Mouse (Mus musculus): ENCODE data around the gene Rab17. TPM values are rescaled to one million over a fixed set of nuclear protein-coding genes. Genes with fewer than 3 reads are reported as not detected.

Gene Rab17
- total RNA-seq, 2 experiments from 2014 or later = not detected

DNA sequence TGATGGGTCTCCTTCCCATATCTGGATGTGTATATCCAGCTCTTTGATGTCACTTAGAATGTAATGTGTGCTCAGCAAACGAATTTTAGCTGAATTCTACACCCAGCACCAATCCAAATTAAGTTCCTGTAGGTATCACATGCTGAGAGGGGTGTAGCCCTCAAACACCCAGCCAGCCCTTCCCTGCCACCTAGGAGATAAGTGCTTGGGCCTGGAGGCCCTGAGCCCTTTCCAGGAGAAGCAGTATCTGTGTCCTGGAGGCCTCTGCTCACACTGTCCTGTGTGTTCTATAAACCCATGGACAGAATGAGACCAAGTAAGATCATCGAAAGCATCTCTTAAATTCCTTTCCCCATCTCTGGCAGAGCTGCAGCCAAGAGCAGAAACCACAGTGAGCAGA lies 22.2 kb downstream of the Rab17 start:
- Histone ChIP-seq H3K27ac (no peak overlapping the region), H3K4me3 (no peak overlapping the region)
- DNase-seq (ENCODE audit: low spot score in 2 of 2) = no peak
- no peak for TF ChIP-seq CTCF (conservative IDR thresholded peaks at IDR 0.05)

DNA sequence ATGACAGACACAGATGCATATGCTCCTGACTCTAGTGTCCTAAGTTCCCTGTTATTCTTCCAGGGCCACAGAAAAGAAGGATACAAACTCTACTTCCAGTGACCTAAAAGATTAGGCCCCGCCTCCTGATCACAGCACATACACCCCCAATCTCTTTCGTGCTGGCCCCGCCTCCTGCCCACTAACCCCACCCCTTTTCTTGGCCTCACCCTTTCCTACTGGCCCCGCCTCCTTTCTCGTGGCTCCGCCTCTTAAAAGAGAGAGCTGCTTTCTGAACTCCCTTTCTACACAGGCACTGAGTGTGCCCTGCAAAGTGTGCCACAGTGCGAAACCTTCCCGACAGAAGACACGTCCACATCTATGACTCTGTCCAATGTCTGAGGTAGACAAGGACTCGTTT lies 24.3 kb downstream of the Rab17 start:
- TF ChIP-seq CTCF (conservative IDR thresholded peaks at IDR 0.05) = no peak
- Histone ChIP-seq H3K27ac (no peak overlapping the region), H3K4me3 (no peak overlapping the region)
- no peak for DNase-seq (ENCODE audit: low spot score in 2 of 2)

DNA sequence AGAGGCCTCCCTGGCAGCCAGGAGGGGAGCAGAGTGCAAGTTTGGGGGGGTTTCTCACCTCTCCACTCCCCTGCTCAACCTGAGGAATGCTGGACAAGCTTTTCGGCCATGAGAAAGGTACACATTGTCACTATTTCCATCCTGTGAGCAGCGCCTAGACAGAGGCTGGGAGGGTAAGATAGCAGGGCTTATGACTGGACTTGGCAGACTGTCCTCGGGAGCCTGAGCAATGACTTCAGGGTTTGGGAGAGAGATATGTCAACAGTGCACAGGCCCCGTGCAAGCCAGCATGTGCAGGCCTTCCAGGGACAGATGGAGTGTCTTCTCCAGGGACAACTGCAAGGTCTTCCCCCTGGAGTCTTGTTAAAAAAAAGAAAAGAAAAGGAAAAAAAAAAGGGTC lies 29.5 kb downstream of the Rab17 start:
- Histone ChIP-seq H3K27ac (no peak overlapping the region), H3K4me3 (no peak overlapping the region)
- no peak for TF ChIP-seq CTCF (conservative IDR thresholded peaks at IDR 0.05)
- no peak for DNase-seq (ENCODE audit: low spot score in 2 of 2)

DNA sequence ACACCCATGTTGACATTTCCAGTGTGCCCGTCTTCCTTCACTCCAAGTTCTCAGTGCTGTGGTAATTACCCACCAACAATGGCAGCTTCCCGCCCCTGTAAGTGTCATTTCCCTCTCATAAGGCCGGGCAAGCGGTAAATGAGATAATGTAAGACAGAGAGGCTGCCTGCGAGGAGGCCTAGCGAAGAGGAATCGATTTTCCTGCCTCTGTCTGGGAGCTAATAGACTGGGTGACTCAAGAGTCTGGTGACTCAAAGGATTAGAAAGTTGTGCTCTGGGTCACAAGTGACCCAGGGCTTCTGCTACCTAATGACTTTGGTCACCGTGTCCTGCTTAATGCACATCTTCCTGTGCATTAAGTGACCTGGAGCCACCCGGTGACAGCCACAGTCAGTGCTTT lies 32.5 kb downstream of the Rab17 start:
- Histone ChIP-seq H3K27ac (no peak overlapping the region), H3K4me3 (no peak overlapping the region)
- no peak for DNase-seq (ENCODE audit: low spot score in 2 of 2)
- TF ChIP-seq CTCF (conservative IDR thresholded peaks at IDR 0.05) = no peak

DNA sequence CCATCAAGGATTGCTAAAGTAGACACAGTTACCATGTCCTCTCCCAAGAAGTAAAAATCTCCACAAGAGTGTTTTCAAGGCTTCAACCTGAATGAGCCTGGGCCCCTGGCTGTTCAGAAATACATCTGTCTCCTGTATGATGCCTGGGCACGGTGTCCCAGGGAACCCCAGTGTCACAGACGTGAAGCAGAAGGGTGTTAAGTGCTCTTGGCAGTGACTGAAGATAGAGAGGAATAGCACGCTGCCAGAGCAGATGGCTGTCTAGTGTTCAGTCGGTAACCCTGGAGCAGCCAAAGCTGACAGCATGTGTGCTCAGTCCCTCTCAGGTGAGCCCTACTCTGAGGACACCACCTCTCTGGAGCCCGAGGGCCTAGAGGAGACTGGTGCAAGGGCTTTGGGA lies 36.5 kb downstream of the Rab17 start:
- H3K4me3 ChIP-seq = no peak overlapping the region
- no peak for TF ChIP-seq CTCF (conservative IDR thresholded peaks at IDR 0.05)
- no peak for DNase-seq (ENCODE audit: low spot score in 2 of 2)
- H3K27ac ChIP-seq = no peak overlapping the region

DNA sequence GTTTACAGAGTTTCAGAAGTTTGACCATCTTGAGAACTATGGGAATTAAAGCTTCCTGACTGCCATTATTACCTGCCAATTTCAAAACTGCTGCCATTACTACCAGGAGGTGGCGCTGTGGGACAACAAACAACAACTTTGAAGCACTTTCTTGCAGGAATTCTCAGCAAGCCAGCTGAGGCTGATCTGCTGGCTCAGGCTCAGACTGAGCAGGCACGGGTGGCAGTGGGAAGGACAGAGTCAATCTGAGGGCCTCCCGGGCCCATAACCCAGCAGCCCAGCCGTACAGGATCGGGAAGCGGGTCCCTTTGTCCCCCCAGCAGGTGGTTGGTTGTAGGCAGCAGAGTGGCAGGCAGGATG lies 40.9 kb downstream of the Rab17 start:
- TF ChIP-seq CTCF (conservative IDR thresholded peaks at IDR 0.05) = peak; percentile 84
- Histone ChIP-seq H3K27ac (no peak overlapping the region), H3K4me3 (no peak overlapping the region)
- DNase-seq (ENCODE audit: low spot score in 2 of 2) = peak; percentile 83 to 91

DNA sequence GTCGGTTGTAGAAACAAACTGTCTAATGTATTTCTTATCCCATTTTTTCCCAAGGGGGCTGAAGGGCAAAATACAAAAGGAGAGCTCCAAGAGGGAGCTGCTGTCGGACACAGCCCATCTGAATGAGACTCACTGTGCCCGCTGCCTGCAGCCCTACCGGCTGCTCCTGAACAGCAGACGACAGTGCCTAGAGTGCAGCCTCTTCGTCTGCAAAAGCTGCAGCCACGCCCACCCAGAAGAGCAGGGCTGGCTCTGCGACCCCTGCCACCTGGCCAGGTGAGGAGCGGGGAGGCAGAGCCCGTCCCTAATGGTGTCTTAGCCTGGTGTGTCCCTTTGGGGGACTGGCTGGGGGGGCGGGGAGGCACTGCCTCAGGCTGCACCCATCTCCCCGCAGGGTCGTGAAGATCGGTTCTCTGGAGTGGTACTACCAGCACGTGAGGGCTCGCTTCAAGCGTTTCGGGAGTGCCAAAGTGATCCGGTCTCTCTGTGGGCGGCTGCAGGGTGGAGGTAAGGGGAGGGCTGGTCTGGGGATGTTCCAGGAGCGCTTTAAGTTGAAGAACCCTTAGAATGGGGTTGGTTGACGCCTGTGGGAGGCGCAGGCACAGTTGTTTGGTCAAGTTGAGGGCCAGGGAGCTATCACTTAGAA lies 41.4 kb downstream of the Rab17 start:
- no peak for TF ChIP-seq CTCF (conservative IDR thresholded peaks at IDR 0.05)
- H3K4me3 ChIP-seq = no peak overlapping the region
- no peak overlapping the region for H3K27ac ChIP-seq
- DNase-seq (ENCODE audit: low spot score in 2 of 2) = no peak

DNA sequence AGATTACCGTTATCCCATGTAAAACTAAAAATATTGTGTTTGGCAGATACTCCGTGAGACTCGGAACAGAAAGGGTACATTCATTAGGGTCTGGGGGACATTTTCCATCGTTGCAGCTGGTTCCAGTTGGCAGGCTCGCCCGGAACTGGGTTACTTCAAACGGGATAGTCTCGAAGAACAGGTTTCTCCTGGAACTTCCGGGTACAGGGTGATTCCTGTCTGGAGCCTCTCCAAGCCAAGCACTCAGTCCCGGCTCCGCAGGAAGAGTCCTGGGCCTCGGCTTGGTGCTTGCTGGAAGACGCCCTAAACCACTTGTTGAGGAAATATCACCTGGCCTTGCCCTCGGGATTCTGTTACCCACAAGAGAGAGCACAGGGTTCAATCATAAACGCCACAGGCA lies 42.2 kb downstream of the Rab17 start:
- Histone ChIP-seq H3K27ac (no peak overlapping the region), H3K4me3 (no peak overlapping the region)
- DNase-seq (ENCODE audit: low spot score in 2 of 2) = no peak
- TF ChIP-seq CTCF (conservative IDR thresholded peaks at IDR 0.05) = no peak

DNA sequence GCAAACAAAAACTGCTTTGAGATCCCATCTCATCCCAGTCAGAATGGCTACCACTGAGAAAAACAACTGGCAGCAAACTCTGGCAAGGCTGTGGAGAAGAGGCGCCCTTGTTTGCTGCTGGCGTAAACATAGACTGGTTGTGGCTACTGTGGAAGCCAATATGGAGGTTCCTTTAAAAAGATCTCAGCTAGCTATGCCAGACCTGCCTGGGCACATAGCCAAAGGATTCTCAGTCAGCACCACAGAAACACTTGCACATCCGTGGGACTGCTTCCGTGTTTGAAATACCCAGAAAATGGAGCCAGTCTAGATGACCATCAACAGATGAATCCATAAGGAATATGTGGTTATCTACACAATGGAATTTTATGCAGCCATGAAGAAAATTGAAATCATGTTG lies 43.4 kb downstream of the Rab17 start:
- TF ChIP-seq CTCF (conservative IDR thresholded peaks at IDR 0.05) = no peak
- no peak for DNase-seq (ENCODE audit: low spot score in 2 of 2)

DNA sequence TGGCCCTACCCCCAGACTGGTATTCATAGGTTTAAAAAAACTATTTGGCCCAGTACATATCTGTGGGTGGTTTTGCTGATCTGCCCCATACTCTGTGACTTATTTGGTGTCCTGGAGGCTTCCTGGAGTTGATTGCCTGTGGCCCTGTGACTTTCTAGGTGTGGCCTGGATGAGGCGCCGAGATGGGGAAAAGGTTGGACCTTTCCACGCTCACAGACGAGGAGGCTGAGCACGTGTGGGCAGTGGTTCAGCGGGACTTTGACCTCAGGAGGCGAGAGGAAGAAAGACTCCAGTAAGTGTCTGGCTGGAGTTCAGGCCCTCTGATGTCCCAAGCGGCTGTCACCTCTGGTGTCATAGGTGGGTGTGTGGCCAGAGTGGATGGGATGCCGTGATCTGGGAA lies 47.8 kb downstream of the Rab17 start:
- TF ChIP-seq CTCF (conservative IDR thresholded peaks at IDR 0.05) = no peak
- no peak overlapping the region for H3K4me3 ChIP-seq
- H3K27ac ChIP-seq = no peak overlapping the region
- no peak for DNase-seq (ENCODE audit: low spot score in 2 of 2)

More for the DNA sequence above, 43.4 kb downstream of the Rab17 start:
- Histone ChIP-seq H3K27ac (no peak overlapping the region), H3K4me3 (no peak overlapping the region)

DNA sequence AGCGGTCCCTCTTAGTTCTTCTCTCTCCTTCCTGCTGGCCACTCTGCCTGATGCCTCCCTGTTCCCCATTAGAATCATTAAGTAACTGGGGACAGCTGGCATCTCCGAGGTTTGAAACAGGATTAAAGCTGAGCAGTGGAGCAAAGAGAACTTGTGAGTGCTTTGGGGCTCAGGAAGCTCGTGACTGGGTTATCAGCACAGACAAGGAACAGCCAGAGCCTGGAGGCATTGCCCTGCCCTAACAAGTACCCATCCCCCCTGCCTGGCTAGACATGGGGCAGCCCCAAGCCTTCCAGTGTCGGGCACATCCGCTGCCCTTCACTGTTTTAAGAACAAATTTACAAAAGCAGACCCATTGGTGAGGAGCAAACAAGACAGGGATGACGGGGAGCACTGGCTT lies 52.0 kb downstream of the Rab17 start:
- no peak for DNase-seq (ENCODE audit: low spot score in 2 of 2)
- no peak for TF ChIP-seq CTCF (conservative IDR thresholded peaks at IDR 0.05)
- no peak overlapping the region for H3K4me3 ChIP-seq
- no peak overlapping the region for H3K27ac ChIP-seq

DNA sequence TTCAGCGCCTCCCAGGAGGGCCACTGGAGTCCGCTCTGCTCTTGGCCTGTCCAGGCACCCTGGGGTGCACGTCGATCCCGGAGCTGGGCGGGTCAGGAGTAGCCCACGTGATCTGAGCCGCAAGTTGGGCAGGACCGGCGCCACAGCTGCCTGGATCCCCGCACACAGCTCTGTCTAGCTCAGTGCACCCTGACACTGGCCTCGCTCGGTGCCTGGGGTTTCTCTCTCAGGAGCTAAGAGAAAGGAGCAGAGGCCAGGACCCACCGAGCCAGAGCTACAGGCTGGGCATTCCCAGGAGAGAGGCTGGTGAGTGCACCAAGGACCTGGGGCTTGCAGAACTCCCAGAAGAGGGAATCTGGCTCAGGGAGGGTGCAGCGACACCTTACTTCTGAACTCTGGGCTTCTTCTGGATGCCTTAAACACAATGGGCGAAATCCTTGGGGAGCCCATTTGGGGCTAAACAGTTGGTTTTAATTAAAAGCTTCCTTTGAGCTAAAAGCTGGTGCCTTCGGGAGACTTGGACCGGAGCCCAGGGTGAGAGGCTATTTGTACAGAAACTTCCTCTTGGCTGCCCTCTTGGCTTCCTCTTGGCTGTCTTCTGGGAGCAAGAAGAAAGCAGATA lies 54.4 kb downstream of the Rab17 start, which contains the start of gene Mlph:
Gene Mlph (plus strand): TSS at position 138 of the 622 bp plus-strand sequence.
- no peak for TF ChIP-seq CTCF (conservative IDR thresholded peaks at IDR 0.05)
- no peak for DNase-seq (ENCODE audit: low spot score in 2 of 2)
- no peak within 1 kb of the TSS for H3K27ac ChIP-seq
- H3K4me3 ChIP-seq = peak within 1 kb of the TSS; percentile 28; the same call in 1 of the 2 replicates

DNA sequence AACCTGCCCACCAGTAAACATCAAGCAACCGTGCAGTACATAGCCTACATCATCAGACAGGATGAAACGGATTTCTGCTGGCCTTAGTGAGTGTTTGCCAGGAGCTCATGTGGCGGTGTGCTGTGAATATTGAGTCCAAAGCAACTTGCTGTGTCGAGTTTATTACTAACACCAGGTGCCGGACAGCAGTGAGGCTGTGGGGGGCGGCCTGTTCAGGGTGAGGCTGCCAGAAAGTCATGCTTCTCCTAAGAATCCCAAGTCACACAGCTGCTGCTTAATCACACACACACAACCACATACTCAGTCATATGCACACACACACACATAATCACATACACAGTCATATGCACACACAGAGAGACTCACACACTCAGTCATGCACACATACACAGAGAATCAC lies 56.2 kb downstream of the Rab17 start:
- DNase-seq (ENCODE audit: low spot score in 2 of 2) = no peak
- Histone ChIP-seq H3K27ac (no peak overlapping the region), H3K4me3 (no peak overlapping the region)
- no peak for TF ChIP-seq CTCF (conservative IDR thresholded peaks at IDR 0.05)

DNA sequence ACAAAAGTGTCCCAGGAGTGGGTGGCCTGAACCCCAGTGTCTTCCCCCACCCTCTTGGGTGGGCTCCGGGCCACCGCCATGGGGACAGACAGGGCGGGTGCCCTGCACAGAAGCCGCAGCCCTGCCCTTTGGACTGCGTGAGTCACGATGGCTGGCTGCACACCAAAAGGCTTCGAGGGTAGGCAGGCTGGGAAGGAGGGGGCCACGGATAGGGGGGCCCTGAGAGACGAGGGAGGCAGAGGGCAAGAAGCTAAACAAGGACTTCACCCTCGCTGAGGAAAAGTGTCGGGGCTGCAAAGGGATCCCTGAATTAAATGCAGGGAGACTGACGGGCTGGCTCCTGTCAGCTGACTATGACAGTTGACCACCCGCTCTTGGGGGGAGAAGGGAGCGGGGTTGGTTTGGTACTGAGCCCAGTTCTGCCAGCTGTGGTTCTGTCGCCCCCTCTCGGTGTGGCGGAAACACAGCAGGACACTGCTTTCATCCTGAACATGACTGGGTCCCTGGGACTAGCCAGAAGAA lies 59.8 kb downstream of the Rab17 start:
- TF ChIP-seq CTCF (conservative IDR thresholded peaks at IDR 0.05) = peak; percentile 68
- Histone ChIP-seq H3K27ac (peak overlapping the region; percentile 25; the same call in 1 of the 2 replicates), H3K4me3 (peak overlapping the region; percentile 15; the same call in 1 of the 2 replicates)
- DNase-seq (ENCODE audit: low spot score in 2 of 2) = no peak

All from layer of hippocampus, adult 2 months (tissue).